Mouse (Mus musculus) C2C12 (cell line): ENCODE measurements at regions not wholly inside any gene's neighbourhood (a gene's known extent, or its start where the extent isn't known, plus 50 kb on each side); places are given as distances from the start of the nearest gene placed in this dataset.

ENCODE experiments used
- CTCF ChIP-seq: IDR thresholded peaks from one replicate; pipeline ENCODE4 v1.5.1; 2011; ENCODE audit not compliant: control insufficient read depth, insufficient read depth, insufficient read length
- MAX ChIP-seq: IDR thresholded peaks from one replicate; pipeline ENCODE4 v1.6.1; 2011; ENCODE audit warnings: mild to moderate bottlenecking, control low read depth
- MYOG ChIP-seq: IDR thresholded peaks from one replicate; pipeline ENCODE4 v1.6.1; 2011; ENCODE audit not compliant: control insufficient read depth, insufficient read length; ENCODE audit errors: extremely low read depth

GRCm38 (mm10) chr14:118318524-118318923, 51.8 kb downstream of the Gm9376 start:
- TF ChIP-seq CTCF = no peak
- TF ChIP-seq MAX = no peak
- no peak for TF ChIP-seq MYOG
